Mouse (Mus musculus) myocyte (in vitro differentiated cells): ENCODE measurements around the gene Ganc. TPM values are rescaled to one million over a fixed set of nuclear protein-coding genes. Genes with fewer than 3 reads are reported as not detected.

Source experiments
- H3K27me3 ChIP-seq: one replicate; pipeline ENCODE4 v1.6.1; 2011; ENCODE audit not compliant: control insufficient read depth, insufficient read depth, insufficient read length
- H3K36me3 ChIP-seq: one replicate; pipeline ENCODE4 v1.6.1; 2011; ENCODE audit not compliant: control insufficient read depth, insufficient read depth
- H3K4me2 ChIP-seq: one replicate; pipeline ENCODE4 v1.6.1; 2011; ENCODE audit warnings: low read depth, control low read depth
- H3K4me3 ChIP-seq: one replicate; pipeline ENCODE4 v1.5.1; 2011; ENCODE audit warnings: mild to moderate bottlenecking, control low read depth, moderate library complexity
- H3K79me2 ChIP-seq: one replicate; pipeline ENCODE4 v1.6.1; 2011; ENCODE audit not compliant: control insufficient read depth, insufficient read depth
- H3ac ChIP-seq: one replicate; pipeline ENCODE4 v1.6.1; 2011; ENCODE audit not compliant: control insufficient read depth, insufficient read length
- CEBPB ChIP-seq: IDR thresholded peaks from 2 replicates; pipeline ENCODE4 v1.6.1; 2011; ENCODE audit warnings: mild to moderate bottlenecking, moderate library complexity; ENCODE audit not compliant: poor library complexity, insufficient read depth, severe bottlenecking
- E2F4 ChIP-seq: IDR thresholded peaks from one replicate; pipeline ENCODE4 v1.6.1; 2011; ENCODE audit warnings: mild to moderate bottlenecking, control low read depth, moderate library complexity; ENCODE audit not compliant: insufficient read depth
- MAX ChIP-seq: IDR thresholded peaks from one replicate; pipeline ENCODE4 v1.6.1; 2011; ENCODE audit warnings: low read depth, mild to moderate bottlenecking, control low read depth
- MYOD1 ChIP-seq, 3 experiments: IDR thresholded peaks; one replicate each; pipeline ENCODE4 v1.6.1; 2011; ENCODE audit warnings: control low read depth in 2 of 3, low read depth in 2 of 3, mild to moderate bottlenecking in 2 of 3, moderate library complexity in 1 of 3; ENCODE audit not compliant: insufficient read length in 2 of 3, control insufficient read depth in 1 of 3
- MYOG ChIP-seq, 3 experiments: IDR thresholded peaks; one replicate each; pipeline ENCODE4 v1.6.1; 2011; ENCODE audit warnings: control low read depth in 2 of 3, low read depth in 2 of 3, mild to moderate bottlenecking in 2 of 3; ENCODE audit not compliant: insufficient read length in 2 of 3, control insufficient read depth in 1 of 3, insufficient read depth in 1 of 3
- POLR2A ChIP-seq: IDR thresholded peaks from one replicate; pipeline ENCODE4 v1.6.1; 2011; ENCODE audit warnings: low read depth, mild to moderate bottlenecking, control low read depth, moderate library complexity; ENCODE audit not compliant: insufficient read length
- POLR2AphosphoS2 ChIP-seq: IDR thresholded peaks from one replicate; pipeline ENCODE4 v1.6.1; 2011; ENCODE audit warnings: low read depth, control low read depth; ENCODE audit not compliant: insufficient read length
- REST ChIP-seq: IDR thresholded peaks from one replicate; pipeline ENCODE4 v1.6.1; 2011; ENCODE audit warnings: mild to moderate bottlenecking, control low read depth, moderate library complexity; ENCODE audit not compliant: insufficient read depth, insufficient read length
- SRF ChIP-seq: IDR thresholded peaks from one replicate; pipeline ENCODE4 v1.6.1; 2011; ENCODE audit warnings: low read depth; ENCODE audit not compliant: control insufficient read depth, insufficient read length
- TCF12 ChIP-seq: IDR thresholded peaks from one replicate; pipeline ENCODE4 v1.6.1; 2011; ENCODE audit warnings: mild to moderate bottlenecking, control low read depth; ENCODE audit not compliant: poor library complexity, insufficient read depth, severe bottlenecking
- TCF3 ChIP-seq: IDR thresholded peaks from one replicate; pipeline ENCODE4 v1.6.1; 2011; ENCODE audit warnings: low read depth, control low read depth; ENCODE audit not compliant: insufficient read length
- USF1 ChIP-seq: IDR thresholded peaks from one replicate; pipeline ENCODE4 v1.6.1; 2011; ENCODE audit warnings: low read depth, mild to moderate bottlenecking, control low read depth, moderate library complexity
- polyA plus RNA-seq: library from polyadenylated mRNA; unstranded; fragments of >200 nt; fragmentation: generic; extraction: Trizol; gene quantifications from one replicate; pipeline ENCODE4 v1.2.1, GENCODE M21; 2012; ENCODE audit warnings: missing spikeins

The Ganc gene
- polyA plus RNA-seq, 1 experiment, result 3.8 TPM

DNA sequence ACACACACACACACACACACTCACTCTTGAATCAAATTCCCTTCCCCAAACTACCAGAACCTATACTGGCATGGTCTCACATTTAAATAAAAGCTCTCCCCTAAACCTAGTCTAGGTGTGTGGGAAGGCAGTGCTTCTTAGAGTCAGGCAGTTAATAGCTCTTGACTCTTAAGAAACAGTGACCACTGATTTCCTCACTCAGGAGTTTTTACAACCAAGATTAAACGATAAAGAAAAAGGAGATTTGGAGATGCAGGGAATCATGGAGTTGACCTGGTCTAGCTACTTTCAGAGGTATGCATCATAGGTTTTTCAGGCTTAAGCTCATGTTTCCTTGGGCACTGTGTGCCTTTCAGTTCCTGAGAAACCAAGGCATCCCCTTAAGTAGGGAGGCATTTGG is 17.4 kb upstream of the Ganc start:
- Histone ChIP-seq H3K4me3 (no peak overlapping the region), H3ac (no peak overlapping the region), H3K36me3 (peaks cover 37% of the 10 kb centered on the region), H3K79me2 (no peaks in the 10 kb centered on the region), H3K4me2 (no peak overlapping the region), H3K27me3 (no peaks in the 10 kb centered on the region)
- no peak for TF ChIP-seq TCF12
- TF ChIP-seq E2F4, result no peak
- no peak for TF ChIP-seq REST

- no peak for TF ChIP-seq E2F4
- no peak for TF ChIP-seq SRF
- TF ChIP-seq POLR2AphosphoS2, result no peak
- TF ChIP-seq TCF12, result no peak
- no peak for TF ChIP-seq MAX
- TF ChIP-seq POLR2A, result no peak
- no peak for TF ChIP-seq MYOG (IDR thresholded peaks at IDR 0.05; ENCODE audit: control insufficient read depth in 1 of 3, insufficient read depth in 1 of 3, insufficient read length in 2 of 3, low read depth in 2 of 3)
- TF ChIP-seq USF1, result no peak
- no peak for TF ChIP-seq MYOD1 (IDR thresholded peaks at IDR 0.05; ENCODE audit: control insufficient read depth in 1 of 3, insufficient read length in 2 of 3, low read depth in 2 of 3)
- TF ChIP-seq REST, result no peak
- no peak for TF ChIP-seq TCF3
- no peak for TF ChIP-seq CEBPB
- no peak overlapping the region for H3ac ChIP-seq
- no peak overlapping the region for H3K4me2 ChIP-seq
- no peaks in the 10 kb centered on the region for H3K27me3 ChIP-seq
- no peaks in the 10 kb centered on the region for H3K79me2 ChIP-seq
- H3K4me3 ChIP-seq, result no peak overlapping the region
- H3K36me3 ChIP-seq, result peaks cover 38% of the 10 kb centered on the region
These were observed 16.4 kb upstream of the Ganc start for GRCm38 (mm10) chr2:120387291-120387690.

GRCm38 (mm10) chr2:120389376-120389775 is 14.3 kb upstream of the Ganc start:
- Histone ChIP-seq H3ac (no peak overlapping the region), H3K4me3 (no peak overlapping the region), H3K36me3 (peaks cover 45% of the 10 kb centered on the region), H3K79me2 (no peaks in the 10 kb centered on the region), H3K27me3 (no peaks in the 10 kb centered on the region), H3K4me2 (no peak overlapping the region)
- no peak for TF ChIP-seq TCF12
- TF ChIP-seq USF1, result no peak
- no peak for TF ChIP-seq REST
- TF ChIP-seq TCF3, result no peak
- no peak for TF ChIP-seq E2F4
- no peak for TF ChIP-seq SRF
- no peak for TF ChIP-seq POLR2AphosphoS2
- no peak for TF ChIP-seq POLR2A
- no peak for TF ChIP-seq MAX
- no peak for TF ChIP-seq CEBPB
- no peak for TF ChIP-seq MYOG (IDR thresholded peaks at IDR 0.05; ENCODE audit: control insufficient read depth in 1 of 3, insufficient read depth in 1 of 3, insufficient read length in 2 of 3, low read depth in 2 of 3)
- TF ChIP-seq MYOD1 (IDR thresholded peaks at IDR 0.05; ENCODE audit: control insufficient read depth in 1 of 3, insufficient read length in 2 of 3, low read depth in 2 of 3), result no peak

DNA sequence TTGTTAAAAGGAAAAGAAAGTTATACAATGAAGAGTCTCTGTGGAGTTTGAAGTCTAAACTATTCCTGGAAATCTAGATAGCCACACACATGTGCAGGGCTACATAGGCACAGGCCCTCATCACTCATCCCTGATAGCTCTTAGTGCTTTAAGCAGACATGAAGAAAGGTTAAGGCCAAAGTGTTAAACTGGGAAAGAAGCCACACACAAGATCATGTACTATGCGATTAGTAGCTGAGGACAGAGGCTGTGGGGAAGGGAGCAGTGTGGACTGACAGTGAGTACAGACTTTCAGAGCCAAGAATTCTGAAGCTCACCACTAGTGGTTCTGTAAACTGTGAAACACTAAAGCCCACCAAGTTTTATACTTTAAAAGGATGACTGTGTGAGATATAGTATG is 12.8 kb upstream of the Ganc start:
- no peaks in the 10 kb centered on the region for H3K79me2 ChIP-seq
- H3ac ChIP-seq, result no peak overlapping the region
- no peaks in the 10 kb centered on the region for H3K27me3 ChIP-seq
- no peak overlapping the region for H3K4me2 ChIP-seq
- no peak overlapping the region for H3K4me3 ChIP-seq
- peaks cover 50% of the 10 kb centered on the region for H3K36me3 ChIP-seq
- no peak for TF ChIP-seq USF1

GRCm38 (mm10) chr2:120392406-120392805 is 11.3 kb upstream of the Ganc start:
- no peak overlapping the region for H3K4me3 ChIP-seq
- H3K27me3 ChIP-seq, result no peaks in the 10 kb centered on the region
- no peak overlapping the region for H3K4me2 ChIP-seq
- TF ChIP-seq MYOD1 (IDR thresholded peaks at IDR 0.05; ENCODE audit: control insufficient read depth in 1 of 3, insufficient read length in 2 of 3, low read depth in 2 of 3) (no peak), MAX (no peak), MYOG (IDR thresholded peaks at IDR 0.05; ENCODE audit: control insufficient read depth in 1 of 3, insufficient read depth in 1 of 3, insufficient read length in 2 of 3, low read depth in 2 of 3) (no peak), POLR2AphosphoS2 (no peak), REST (no peak), TCF3 (no peak)
- H3K36me3 ChIP-seq, result peaks cover 51% of the 10 kb centered on the region
- no peaks in the 10 kb centered on the region for H3K79me2 ChIP-seq
- no peak overlapping the region for H3ac ChIP-seq

DNA sequence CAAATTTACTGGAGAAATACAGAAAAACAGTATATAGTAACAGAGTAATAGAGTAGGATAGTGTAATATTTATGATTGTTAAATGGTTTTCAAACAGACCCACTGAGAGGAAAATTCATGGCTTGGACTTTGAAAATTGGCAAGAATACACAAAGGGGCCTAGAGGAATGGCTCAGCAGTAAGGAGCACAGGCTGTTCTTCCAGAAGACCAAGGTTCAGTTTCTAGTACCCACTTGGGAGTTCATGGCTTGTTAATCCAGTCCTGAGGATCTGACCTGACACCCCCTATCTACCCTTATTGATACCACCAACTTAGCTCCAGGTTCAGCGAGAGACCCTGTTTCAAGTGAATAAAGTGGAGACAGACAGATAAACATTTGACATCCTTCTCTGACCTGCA is 5.7 kb upstream of the Ganc start:
- peaks cover 36% of the 10 kb centered on the region for H3K36me3 ChIP-seq
- TF ChIP-seq TCF3 (no peak), POLR2AphosphoS2 (no peak), CEBPB (no peak), POLR2A (no peak), MYOD1 (IDR thresholded peaks at IDR 0.05; ENCODE audit: control insufficient read depth in 1 of 3, insufficient read length in 2 of 3, low read depth in 2 of 3) (no peak), TCF12 (no peak), USF1 (no peak), SRF (no peak), E2F4 (no peak), MYOG (IDR thresholded peaks at IDR 0.05; ENCODE audit: control insufficient read depth in 1 of 3, insufficient read depth in 1 of 3, insufficient read length in 2 of 3, low read depth in 2 of 3) (no peak), MAX (no peak), REST (no peak)
- no peak overlapping the region for H3K4me3 ChIP-seq
- no peak overlapping the region for H3ac ChIP-seq
- H3K79me2 ChIP-seq, result peaks cover 49% of the 10 kb centered on the region
- no peaks in the 10 kb centered on the region for H3K27me3 ChIP-seq
- no peak overlapping the region for H3K4me2 ChIP-seq
